Mouse (Mus musculus): ENCODE measurements around the gene Sf3a3. TPM values are rescaled to one million over a fixed set of nuclear protein-coding genes. Genes with fewer than 3 reads are reported as not detected.

Sf3a3 gene
- polyA plus RNA-seq, 1 experiment = 33.9 TPM

GRCm38 (mm10) chr4:124726121-124726520 is 11.5 kb downstream of the Sf3a3 start:
- H3K4me3 ChIP-seq (ENCODE audit: insufficient read depth, low read length) = no peak overlapping the region
- H3K27ac ChIP-seq (ENCODE audit: insufficient read depth, low read length) = no peak overlapping the region
- TF ChIP-seq POLR2A (IDR thresholded peaks at IDR 0.05; ENCODE audit: extremely low read depth, insufficient read depth, low read length) (no peak), CTCF (IDR thresholded peaks at IDR 0.05; ENCODE audit: extremely low read depth, insufficient read depth, low read length) (no peak)
- H3K4me1 ChIP-seq (ENCODE audit: control insufficient read depth, insufficient read depth, low read length) = no peaks in the 10 kb centered on the region

GRCm38 (mm10) chr4:124736952-124737351 is 22.4 kb downstream of the Sf3a3 start:
- H3K27ac ChIP-seq (ENCODE audit: insufficient read depth, low read length) = no peak overlapping the region
- TF ChIP-seq CTCF (IDR thresholded peaks at IDR 0.05; ENCODE audit: extremely low read depth, insufficient read depth, low read length) (no peak), POLR2A (IDR thresholded peaks at IDR 0.05; ENCODE audit: extremely low read depth, insufficient read depth, low read length) (no peak)

GRCm38 (mm10) chr4:124737486-124737885 is 22.9 kb downstream of the Sf3a3 start:
- no peak overlapping the region for H3K27ac ChIP-seq (ENCODE audit: insufficient read depth, low read length)
- no peak for TF ChIP-seq CTCF (IDR thresholded peaks at IDR 0.05; ENCODE audit: extremely low read depth, insufficient read depth, low read length)
- no peak for TF ChIP-seq POLR2A (IDR thresholded peaks at IDR 0.05; ENCODE audit: extremely low read depth, insufficient read depth, low read length)
- no peak overlapping the region for H3K4me3 ChIP-seq (ENCODE audit: insufficient read depth, low read length)
- H3K4me1 ChIP-seq (ENCODE audit: control insufficient read depth, insufficient read depth, low read length) = peaks cover 3% of the 10 kb centered on the region; the same call in 1 of the 2 replicates

More at GRCm38 (mm10) chr4:124736952-124737351, 22.4 kb downstream of the Sf3a3 start:
- H3K4me1 ChIP-seq (ENCODE audit: control insufficient read depth, insufficient read depth, low read length) = peaks cover 1% of the 10 kb centered on the region; the same call in 1 of the 2 replicates
- H3K4me3 ChIP-seq (ENCODE audit: insufficient read depth, low read length) = no peak overlapping the region

GRCm38 (mm10) chr4:124738013-124738412 is 23.4 kb downstream of the Sf3a3 start:
- TF ChIP-seq POLR2A (IDR thresholded peaks at IDR 0.05; ENCODE audit: extremely low read depth, insufficient read depth, low read length) (no peak), CTCF (IDR thresholded peaks at IDR 0.05; ENCODE audit: extremely low read depth, insufficient read depth, low read length) (peak; percentile 18; the same call in 1 of the 2 replicates)
- H3K4me1 ChIP-seq (ENCODE audit: control insufficient read depth, insufficient read depth, low read length) = peaks cover 5% of the 10 kb centered on the region; the same call in 1 of the 2 replicates
- no peak overlapping the region for H3K27ac ChIP-seq (ENCODE audit: insufficient read depth, low read length)
- no peak overlapping the region for H3K4me3 ChIP-seq (ENCODE audit: insufficient read depth, low read length)

GRCm38 (mm10) chr4:124738783-124739182 is 24.2 kb downstream of the Sf3a3 start:
- no peak overlapping the region for H3K27ac ChIP-seq (ENCODE audit: insufficient read depth, low read length)
- H3K4me3 ChIP-seq (ENCODE audit: insufficient read depth, low read length) = no peak overlapping the region
- H3K4me1 ChIP-seq (ENCODE audit: control insufficient read depth, insufficient read depth, low read length) = peaks cover 8% of the 10 kb centered on the region
- no peak for TF ChIP-seq POLR2A (IDR thresholded peaks at IDR 0.05; ENCODE audit: extremely low read depth, insufficient read depth, low read length)
- no peak for TF ChIP-seq CTCF (IDR thresholded peaks at IDR 0.05; ENCODE audit: extremely low read depth, insufficient read depth, low read length)

- TF ChIP-seq CTCF (IDR thresholded peaks at IDR 0.05; ENCODE audit: extremely low read depth, insufficient read depth, low read length) = 0 out of 2 replicates have a peak, but pooled peaks have one; percentile 8
- TF ChIP-seq POLR2A (IDR thresholded peaks at IDR 0.05; ENCODE audit: extremely low read depth, insufficient read depth, low read length) = peak; percentile 60; the same call in 1 of the 2 replicates
- Histone ChIP-seq H3K4me3 (ENCODE audit: insufficient read depth, low read length) (peak within 1 kb of the TSS; percentile 76), H3K27ac (ENCODE audit: insufficient read depth, low read length) (peak within 1 kb of the TSS; percentile 9; the same call in 1 of the 2 replicates), H3K4me1 (ENCODE audit: control insufficient read depth, insufficient read depth, low read length) (peaks cover 8% of the 10 kb centered on the region)
These were observed 27.1 kb downstream of the Sf3a3 start, which contains the start of gene Inpp5b for GRCm38 (mm10) chr4:124741376-124742343. Gene Inpp5b (plus strand): TSS chr4:124741850.

- Histone ChIP-seq H3K27ac (ENCODE audit: insufficient read depth, low read length) (no peak overlapping the region), H3K4me3 (ENCODE audit: insufficient read depth, low read length) (peak overlapping the region; percentile 76; the same call in 1 of the 2 replicates), H3K4me1 (ENCODE audit: control insufficient read depth, insufficient read depth, low read length) (peaks cover 8% of the 10 kb centered on the region)
- TF ChIP-seq POLR2A (IDR thresholded peaks at IDR 0.05; ENCODE audit: extremely low read depth, insufficient read depth, low read length) (no peak), CTCF (IDR thresholded peaks at IDR 0.05; ENCODE audit: extremely low read depth, insufficient read depth, low read length) (no peak)
These were observed 28.3 kb downstream of the Sf3a3 start for GRCm38 (mm10) chr4:124742839-124743238.

- no peak overlapping the region for H3K4me3 ChIP-seq (ENCODE audit: insufficient read depth, low read length)
- no peak overlapping the region for H3K27ac ChIP-seq (ENCODE audit: insufficient read depth, low read length)
- TF ChIP-seq CTCF (IDR thresholded peaks at IDR 0.05; ENCODE audit: extremely low read depth, insufficient read depth, low read length) = no peak
- TF ChIP-seq POLR2A (IDR thresholded peaks at IDR 0.05; ENCODE audit: extremely low read depth, insufficient read depth, low read length) = no peak
- H3K4me1 ChIP-seq (ENCODE audit: control insufficient read depth, insufficient read depth, low read length) = peaks cover 7% of the 10 kb centered on the region
These were observed 32.0 kb downstream of the Sf3a3 start for GRCm38 (mm10) chr4:124746577-124746976.

- Histone ChIP-seq H3K4me3 (ENCODE audit: insufficient read depth, low read length) (no peak overlapping the region), H3K4me1 (ENCODE audit: control insufficient read depth, insufficient read depth, low read length) (peaks cover 8% of the 10 kb centered on the region), H3K27ac (ENCODE audit: insufficient read depth, low read length) (no peak overlapping the region)
- TF ChIP-seq POLR2A (IDR thresholded peaks at IDR 0.05; ENCODE audit: extremely low read depth, insufficient read depth, low read length) (no peak), CTCF (IDR thresholded peaks at IDR 0.05; ENCODE audit: extremely low read depth, insufficient read depth, low read length) (no peak)
These were observed 33.3 kb downstream of the Sf3a3 start for GRCm38 (mm10) chr4:124747851-124748250.
